Mouse (Mus musculus) right cerebral cortex, adult 2 months (tissue): Measurements from ENCODE around the gene Ppara.

Experiments
- DNase-seq, 2 experiments: peaks; one replicate each; pipeline ENCODE4 v3.0.0; 2021 to 2022; ENCODE audit warnings: low spot score in 2 of 2

The Ppara gene

DNA sequence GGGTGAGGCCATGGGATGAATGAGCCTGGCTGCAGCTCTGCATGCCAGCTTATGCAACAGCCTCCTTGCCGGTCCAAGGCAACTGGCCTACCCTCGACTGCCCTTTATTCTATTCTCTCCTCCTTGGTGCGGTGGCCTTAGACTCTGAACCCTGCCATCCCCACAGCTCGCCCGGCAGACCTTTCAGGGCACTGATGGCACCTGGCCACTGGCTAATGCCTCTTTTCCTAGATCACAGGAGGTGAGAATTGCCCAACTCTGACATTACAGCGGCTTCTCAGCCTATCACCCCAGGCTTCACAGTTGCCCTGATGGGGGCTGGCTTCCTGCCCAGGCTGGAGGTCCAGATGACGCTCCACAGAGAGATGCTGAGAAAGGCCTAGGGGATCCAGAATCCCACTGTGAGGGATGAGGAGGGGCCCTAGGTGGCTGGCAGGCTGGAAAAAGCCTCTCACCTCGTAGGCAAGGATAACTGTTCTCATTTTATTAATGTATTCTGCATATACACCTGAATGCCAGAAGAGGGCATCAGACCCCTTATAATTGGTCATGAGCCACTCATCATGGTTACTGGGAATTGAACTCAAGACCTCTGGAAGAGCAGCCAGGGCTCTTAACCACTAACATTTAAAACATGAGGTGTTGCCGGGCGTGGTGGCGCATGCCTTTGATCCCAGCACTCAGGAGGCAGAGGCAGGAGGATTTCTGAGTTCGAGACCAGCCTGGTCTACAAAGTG lies 117.0 kb downstream of the Ppara start:
- DNase-seq, result no peak
